Mouse (Mus musculus): Measurements from ENCODE around the gene Gpc6. TPM values are rescaled to one million over a fixed set of nuclear protein-coding genes. Genes with fewer than 3 reads are reported as not detected.

Gpc6 gene
- total and polyA plus RNA-seq, 2 experiments from 2014 or later, result 11.0 to 17.1 TPM

DNA sequence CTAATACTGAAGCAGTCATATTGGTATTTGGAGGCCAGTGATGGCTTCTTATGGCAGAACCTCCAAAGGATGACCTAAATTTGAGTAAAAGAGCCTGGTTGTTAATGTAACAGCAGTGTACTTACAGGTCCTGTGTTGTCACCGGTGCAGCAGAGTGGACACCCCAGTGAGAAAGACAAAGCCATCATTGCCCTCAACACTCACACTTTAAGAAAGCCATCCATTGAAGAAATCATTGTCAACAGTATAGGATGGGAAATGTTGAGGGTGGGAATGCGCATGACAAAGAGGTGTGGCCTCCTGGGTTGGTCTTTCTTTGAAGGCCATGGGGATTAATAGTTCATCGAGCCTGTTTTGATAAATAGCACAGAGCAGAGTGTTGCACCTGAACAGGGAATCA is 570.0 kb downstream of the Gpc6 start:
- Histone ChIP-seq H3K9ac (replicated peaks; ENCODE audit: low read depth, low read length) (no peak overlapping the region), H3K36me3 (replicated peaks; ENCODE audit: control insufficient read depth, insufficient read depth, low read length) (no peaks in the 10 kb centered on the region), H3K4me2 (ENCODE audit: low read depth, low read length) (no peak overlapping the region), H3K4me3 (ENCODE audit: low read depth, low read length) (no peak overlapping the region), H3K27me3 (ENCODE audit: control insufficient read depth, insufficient read depth, low read length) (no peaks in the 10 kb centered on the region), H3K27ac (ENCODE audit: low read depth) (no peak overlapping the region), H3K9me3 (replicated peaks; ENCODE audit: control insufficient read depth, low read length) (no peaks in the 10 kb centered on the region), H3K4me1 (ENCODE audit: control insufficient read depth, insufficient read depth) (no peaks in the 10 kb centered on the region)
- no peak for TF ChIP-seq EP300 (IDR thresholded peaks at IDR 0.05; ENCODE audit: low read depth)
- ATAC-seq (ENCODE audit: insufficient read depth, low read depth) (no peak), DNase-seq (ENCODE audit: low spot score) (no peak)
- 75% methylated on average over 3 of the region's 3 CpGs for WGBS

- WGBS, result 78% methylated on average over 6 of the region's 6 CpGs
- no peak overlapping the region for H3K27ac ChIP-seq (ENCODE audit: low read depth)
These were observed 573.7 kb downstream of the Gpc6 start for GRCm38 (mm10) chr14:117498785-117499184.

GRCm38 (mm10) chr14:117499354-117499753 is 574.2 kb downstream of the Gpc6 start:
- Histone ChIP-seq H3K4me2 (ENCODE audit: low read depth, low read length) (no peak overlapping the region), H3K27me3 (ENCODE audit: control insufficient read depth, insufficient read depth, low read length) (no peaks in the 10 kb centered on the region), H3K9me3 (replicated peaks; ENCODE audit: control insufficient read depth, low read length) (no peaks in the 10 kb centered on the region), H3K4me1 (ENCODE audit: control insufficient read depth, insufficient read depth) (no peaks in the 10 kb centered on the region), H3K4me3 (ENCODE audit: low read depth, low read length) (no peak overlapping the region), H3K36me3 (replicated peaks; ENCODE audit: control insufficient read depth, insufficient read depth, low read length) (no peaks in the 10 kb centered on the region), H3K27ac (ENCODE audit: low read depth) (no peak overlapping the region), H3K9ac (replicated peaks; ENCODE audit: low read depth, low read length) (no peak overlapping the region)
- no peak for DNase-seq (ENCODE audit: low spot score)
- ATAC-seq (ENCODE audit: insufficient read depth, low read depth), result no peak
- TF ChIP-seq EP300 (IDR thresholded peaks at IDR 0.05; ENCODE audit: low read depth) (no peak), CTCF (IDR thresholded peaks at IDR 0.05; ENCODE audit: low read depth) (no peak)
- 87% methylated on average over 4 of the region's 4 CpGs for whole genome bisulfite sequencing

More at GRCm38 (mm10) chr14:117498785-117499184, 573.7 kb downstream of the Gpc6 start:
- Histone ChIP-seq H3K9ac (replicated peaks; ENCODE audit: low read depth, low read length) (no peak overlapping the region), H3K4me2 (ENCODE audit: low read depth, low read length) (no peak overlapping the region), H3K9me3 (replicated peaks; ENCODE audit: control insufficient read depth, low read length) (no peaks in the 10 kb centered on the region), H3K4me3 (ENCODE audit: low read depth, low read length) (no peak overlapping the region), H3K36me3 (replicated peaks; ENCODE audit: control insufficient read depth, insufficient read depth, low read length) (no peaks in the 10 kb centered on the region), H3K27me3 (ENCODE audit: control insufficient read depth, insufficient read depth, low read length) (no peaks in the 10 kb centered on the region), H3K4me1 (ENCODE audit: control insufficient read depth, insufficient read depth) (no peaks in the 10 kb centered on the region)
- no peak for DNase-seq (ENCODE audit: low spot score)
- no peak for ATAC-seq (ENCODE audit: insufficient read depth, low read depth)
- no peak for TF ChIP-seq CTCF (IDR thresholded peaks at IDR 0.05; ENCODE audit: low read depth)
- TF ChIP-seq EP300 (IDR thresholded peaks at IDR 0.05; ENCODE audit: low read depth), result no peak

DNA sequence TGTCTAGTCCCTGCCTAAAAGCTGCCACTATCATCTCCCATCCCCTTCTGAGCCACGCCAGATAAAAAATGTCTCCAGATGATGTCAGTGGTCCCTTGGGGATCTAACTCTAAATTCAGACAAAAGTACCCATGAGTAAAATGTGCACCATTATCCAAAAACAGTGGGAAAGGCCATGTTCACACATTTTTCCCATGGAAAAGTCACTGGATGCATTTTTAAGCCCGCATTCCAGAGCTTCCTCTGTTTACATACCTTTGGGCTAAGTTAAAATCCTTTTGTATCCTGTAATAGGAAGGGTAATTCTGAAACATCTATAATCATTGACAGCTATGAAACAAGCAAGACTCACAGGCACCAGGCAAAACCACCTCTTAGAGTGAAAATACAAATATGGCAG is 589.7 kb downstream of the Gpc6 start:
- ATAC-seq (ENCODE audit: insufficient read depth, low read depth), result no peak
- WGBS, result 58% methylated on average over 2 of the region's 2 CpGs

GRCm38 (mm10) chr14:117519574-117519973 is 594.5 kb downstream of the Gpc6 start:
- H3K27me3 ChIP-seq (ENCODE audit: control insufficient read depth, insufficient read depth, low read length), result no peaks in the 10 kb centered on the region
- 29% methylated on average over 8 of the region's 8 CpGs for WGBS
- no peak overlapping the region for H3K4me3 ChIP-seq (ENCODE audit: low read depth, low read length)
- H3K4me1 ChIP-seq (ENCODE audit: control insufficient read depth, insufficient read depth), result peaks cover 8% of the 10 kb centered on the region; the same call in 1 of the 2 replicates
- no peaks in the 10 kb centered on the region for H3K9me3 ChIP-seq (replicated peaks; ENCODE audit: control insufficient read depth, low read length)
- TF ChIP-seq CTCF (IDR thresholded peaks at IDR 0.05; ENCODE audit: low read depth) (no peak), EP300 (IDR thresholded peaks at IDR 0.05; ENCODE audit: low read depth) (no peak)
- no peak for DNase-seq (ENCODE audit: low spot score)
- H3K9ac ChIP-seq (replicated peaks; ENCODE audit: low read depth, low read length), result no peak overlapping the region
- no peak for ATAC-seq (ENCODE audit: insufficient read depth, low read depth)
- H3K27ac ChIP-seq (ENCODE audit: low read depth), result no peak overlapping the region
- H3K36me3 ChIP-seq (replicated peaks; ENCODE audit: control insufficient read depth, insufficient read depth, low read length), result no peaks in the 10 kb centered on the region
- no peak overlapping the region for H3K4me2 ChIP-seq (ENCODE audit: low read depth, low read length)

More for the DNA sequence above, 589.7 kb downstream of the Gpc6 start:
- Histone ChIP-seq H3K4me2 (ENCODE audit: low read depth, low read length) (no peak overlapping the region), H3K27ac (ENCODE audit: low read depth) (no peak overlapping the region), H3K9me3 (replicated peaks; ENCODE audit: control insufficient read depth, low read length) (no peaks in the 10 kb centered on the region), H3K36me3 (replicated peaks; ENCODE audit: control insufficient read depth, insufficient read depth, low read length) (no peaks in the 10 kb centered on the region), H3K9ac (replicated peaks; ENCODE audit: low read depth, low read length) (no peak overlapping the region), H3K27me3 (ENCODE audit: control insufficient read depth, insufficient read depth, low read length) (no peaks in the 10 kb centered on the region), H3K4me1 (ENCODE audit: control insufficient read depth, insufficient read depth) (peaks cover 8% of the 10 kb centered on the region; the same call in 1 of the 2 replicates), H3K4me3 (ENCODE audit: low read depth, low read length) (no peak overlapping the region)
- TF ChIP-seq CTCF (IDR thresholded peaks at IDR 0.05; ENCODE audit: low read depth), result no peak
- TF ChIP-seq EP300 (IDR thresholded peaks at IDR 0.05; ENCODE audit: low read depth), result no peak
- DNase-seq (ENCODE audit: low spot score), result no peak

DNA sequence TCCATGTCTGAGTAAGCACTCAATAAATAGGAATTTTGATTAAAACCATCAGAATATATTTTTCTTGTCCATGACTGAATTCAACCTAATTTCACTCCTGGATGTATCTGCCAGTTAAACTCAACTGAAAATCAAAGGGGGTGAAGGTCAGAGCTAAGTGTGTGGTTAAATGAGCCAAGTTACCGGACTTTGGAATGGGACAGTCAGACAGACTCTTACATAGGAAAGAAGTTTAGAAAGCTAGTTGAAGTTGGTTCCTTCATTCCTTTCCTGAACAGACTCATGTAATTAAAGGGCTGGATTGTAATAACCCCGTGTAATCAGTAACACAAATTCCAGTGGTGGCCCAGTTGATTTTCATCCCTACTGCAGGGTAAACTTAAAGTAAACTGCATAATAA is 595.6 kb downstream of the Gpc6 start:
- H3K4me3 ChIP-seq (ENCODE audit: low read depth, low read length), result no peak overlapping the region
- no peak overlapping the region for H3K27ac ChIP-seq (ENCODE audit: low read depth)
- H3K4me1 ChIP-seq (ENCODE audit: control insufficient read depth, insufficient read depth), result peaks cover 8% of the 10 kb centered on the region; the same call in 1 of the 2 replicates
- no peak for DNase-seq (ENCODE audit: low spot score)
- 80% methylated on average over 2 of the region's 2 CpGs for WGBS
- H3K4me2 ChIP-seq (ENCODE audit: low read depth, low read length), result no peak overlapping the region
- H3K36me3 ChIP-seq (replicated peaks; ENCODE audit: control insufficient read depth, insufficient read depth, low read length), result no peaks in the 10 kb centered on the region
- H3K9me3 ChIP-seq (replicated peaks; ENCODE audit: control insufficient read depth, low read length), result no peaks in the 10 kb centered on the region
- H3K27me3 ChIP-seq (ENCODE audit: control insufficient read depth, insufficient read depth, low read length), result no peaks in the 10 kb centered on the region
- no peak overlapping the region for H3K9ac ChIP-seq (replicated peaks; ENCODE audit: low read depth, low read length)
- TF ChIP-seq EP300 (IDR thresholded peaks at IDR 0.05; ENCODE audit: low read depth) (no peak), CTCF (IDR thresholded peaks at IDR 0.05; ENCODE audit: low read depth) (no peak)
- no peak for ATAC-seq (ENCODE audit: insufficient read depth, low read depth)

Data from heart, postnatal 0 days (tissue).